Mouse (Mus musculus): ENCODE measurements around the gene Gm9837. TPM values are rescaled to one million over a fixed set of nuclear protein-coding genes. Genes with fewer than 3 reads are reported as not detected.

The Gm9837 gene
- not detected in 2 replicates for polyA plus RNA-seq (2012; rRNA removed)

- peak; percentile 86 to 98 for DNase-seq (ENCODE audit: extremely low spot score in 1 of 2, low spot score in 1 of 2)
Observed at GRCm38 (mm10) chr11:53469968-53470695, at the start of gene Gm9837. Gm9837 (minus strand) TSS chr11:53470479.

- peak in 1 of 2 experiments; percentile 53 for DNase-seq (ENCODE audit: extremely low spot score in 1 of 2, low spot score in 1 of 2)
Observed at GRCm38 (mm10) chr11:53519207-53520121, 49.2 kb upstream of the Gm9837 start, which contains the start of gene Sept8. Sept8 (plus strand) TSS chr11:53519257.

- no peak for DNase-seq (ENCODE audit: extremely low spot score in 1 of 2, low spot score in 1 of 2)
Observed at GRCm38 (mm10) chr11:53518759-53519158, 48.5 kb upstream of the Gm9837 start.

DNA sequence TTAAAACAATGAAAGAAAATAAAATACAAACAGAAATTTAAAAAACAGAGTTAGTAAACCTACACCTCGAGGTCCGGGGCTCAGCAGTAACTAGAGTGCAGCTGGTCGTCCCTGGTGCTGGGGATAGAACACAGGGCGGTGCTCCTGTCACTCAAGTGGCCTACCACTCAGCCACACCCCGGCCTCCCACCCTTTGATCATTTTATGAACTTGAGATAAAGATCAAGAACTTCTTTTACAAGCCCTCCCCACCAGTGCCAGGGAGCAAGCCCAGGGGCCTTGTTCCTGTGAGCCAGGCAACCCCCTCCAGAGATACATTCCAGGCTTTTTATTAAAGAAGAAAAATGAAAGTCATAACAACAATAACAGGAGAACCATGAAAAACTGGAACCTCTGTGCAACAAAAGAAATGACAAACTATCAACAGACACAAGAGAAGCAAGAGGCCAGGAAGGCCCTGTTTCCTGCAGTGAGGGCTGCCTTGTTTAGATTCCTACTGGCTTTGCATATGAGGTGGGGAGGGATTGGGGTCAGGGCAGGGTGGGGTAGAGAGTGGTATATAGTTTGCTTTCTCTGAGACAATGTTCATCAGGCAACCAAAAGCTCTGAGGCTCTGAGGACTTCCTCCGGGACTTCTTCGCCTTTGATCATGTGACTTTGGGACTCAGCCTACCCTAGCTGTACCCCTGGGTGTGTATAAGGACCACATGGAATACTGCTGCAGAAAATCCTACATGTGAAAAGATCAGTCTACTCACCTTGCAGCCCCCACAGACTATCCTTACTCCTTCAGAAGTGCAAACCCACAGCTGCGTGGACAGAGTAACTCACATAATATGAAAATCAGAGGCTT is 46.7 kb upstream of the Gm9837 start:
- no peak for DNase-seq (ENCODE audit: extremely low spot score in 1 of 2, low spot score in 1 of 2)

DNA sequence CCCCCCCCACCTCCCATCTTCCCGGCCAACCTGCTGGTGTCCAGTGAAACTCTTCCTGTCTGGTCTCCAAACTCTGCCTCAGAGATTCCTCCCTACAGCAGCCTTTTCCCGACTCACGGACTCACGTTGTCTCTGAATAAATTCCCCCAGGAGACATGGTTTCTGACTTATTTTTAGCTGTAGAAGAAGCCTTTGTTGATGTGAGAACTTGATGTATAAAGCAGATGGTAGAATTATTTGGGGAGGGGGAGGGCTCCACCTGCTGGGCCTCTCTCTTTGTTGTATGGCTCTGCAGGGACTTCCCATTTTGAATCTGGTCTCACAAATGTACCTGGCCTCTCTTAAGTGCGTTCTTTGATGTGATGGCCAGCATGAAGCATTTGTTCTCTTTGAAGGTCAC is 40.1 kb upstream of the Gm9837 start:
- DNase-seq (ENCODE audit: extremely low spot score in 1 of 2, low spot score in 1 of 2): no peak

DNA sequence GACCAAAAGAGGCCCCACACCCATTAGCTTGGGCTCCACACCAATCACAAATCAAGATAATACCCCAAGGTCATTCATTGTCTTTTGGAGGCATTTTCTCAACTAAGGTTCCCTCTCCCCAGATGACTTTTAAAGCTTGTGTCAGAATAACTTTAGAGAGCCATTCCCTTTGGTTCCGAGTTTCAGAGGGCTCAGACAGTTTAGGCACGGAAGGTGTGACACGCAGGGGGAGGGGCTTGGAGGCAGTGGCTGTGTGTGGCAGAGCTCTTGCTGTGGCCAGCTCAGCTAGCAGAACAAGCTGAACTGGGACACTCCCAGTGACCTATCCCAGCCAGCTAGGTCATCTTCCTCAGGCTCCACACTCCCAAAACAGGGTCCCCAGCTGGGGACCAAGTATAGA is 38.3 kb upstream of the Gm9837 start:
- no peak for DNase-seq (ENCODE audit: extremely low spot score in 1 of 2, low spot score in 1 of 2)

GRCm38 (mm10) chr11:53508152-53508551 is 37.9 kb upstream of the Gm9837 start:
- DNase-seq (ENCODE audit: extremely low spot score in 1 of 2, low spot score in 1 of 2): no peak

- DNase-seq (ENCODE audit: extremely low spot score in 1 of 2, low spot score in 1 of 2): no peak
Observed at GRCm38 (mm10) chr11:53507098-53507805, 37.0 kb upstream of the Gm9837 start.

DNA sequence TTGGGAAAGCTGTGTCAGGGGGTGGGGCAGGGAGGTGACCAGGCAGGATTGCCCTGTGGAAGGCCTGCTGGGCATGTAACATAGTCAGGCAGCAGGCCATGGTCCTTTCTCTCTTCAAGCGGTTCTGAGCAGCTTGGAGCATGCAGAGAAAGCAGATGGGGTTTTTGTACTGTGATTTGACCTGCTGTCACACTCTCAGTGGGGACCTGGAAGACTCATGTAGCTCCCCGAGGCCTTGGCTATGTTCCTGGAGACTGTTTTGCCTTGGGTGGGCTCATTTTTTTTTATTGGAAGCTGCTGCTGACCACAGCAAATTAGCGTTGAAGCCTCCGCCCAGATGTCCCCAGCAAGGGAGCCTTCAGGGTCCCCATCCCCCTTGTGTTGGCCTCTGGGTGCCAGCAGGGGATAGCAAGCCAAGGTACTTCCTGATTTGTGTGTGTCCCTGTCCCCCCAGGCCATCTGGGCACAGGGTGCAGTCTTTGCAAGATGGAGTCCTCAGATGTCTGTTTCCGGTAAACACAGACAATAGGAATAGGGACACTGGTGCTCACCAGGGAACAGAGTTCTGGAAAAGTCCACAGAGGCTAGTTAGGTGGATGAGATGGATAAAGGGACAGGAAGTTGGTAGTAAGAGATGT is 34.9 kb upstream of the Gm9837 start:
- DNase-seq (ENCODE audit: extremely low spot score in 1 of 2, low spot score in 1 of 2): no peak

DNA sequence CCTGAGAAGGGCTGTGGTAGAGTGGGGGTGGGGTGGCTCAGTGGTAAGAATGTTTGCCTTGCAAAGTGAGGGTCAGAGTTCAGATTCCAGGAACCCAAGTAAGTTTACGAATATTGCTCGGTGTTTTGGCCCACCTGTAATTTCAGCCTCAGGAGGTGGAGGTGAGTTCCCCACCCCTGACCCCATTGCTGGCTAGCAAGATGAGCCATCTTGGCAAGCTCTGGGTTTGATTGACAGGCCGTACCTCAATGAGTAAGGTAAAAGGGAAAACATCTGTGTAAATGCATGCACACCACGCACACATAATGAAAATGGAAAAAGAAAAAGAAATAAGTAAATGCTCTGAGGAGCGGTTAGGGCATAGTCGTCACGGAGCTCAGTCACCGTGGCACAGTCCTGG is 34.1 kb upstream of the Gm9837 start:
- no peak for DNase-seq (ENCODE audit: extremely low spot score in 1 of 2, low spot score in 1 of 2)

DNA sequence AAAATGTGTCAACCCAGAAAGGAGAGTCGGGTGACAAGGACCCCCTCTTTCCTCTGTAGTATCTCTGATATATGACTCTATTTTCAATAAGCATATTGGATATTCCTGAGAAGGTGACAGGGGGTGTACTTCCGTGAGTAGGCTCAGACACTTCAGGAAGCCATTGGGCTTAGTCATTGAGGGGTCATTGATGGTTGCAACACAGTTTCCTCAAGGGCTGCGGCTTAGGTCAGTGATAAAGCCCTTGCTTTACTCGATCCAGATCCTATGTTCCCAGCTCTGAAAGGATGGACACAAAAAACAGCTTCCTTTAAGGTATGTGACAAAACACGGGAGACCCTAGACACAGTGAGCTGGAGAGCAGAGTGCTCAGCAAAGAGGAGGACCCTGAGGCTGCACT is 33.5 kb upstream of the Gm9837 start:
- DNase-seq (ENCODE audit: extremely low spot score in 1 of 2, low spot score in 1 of 2): no peak

GRCm38 (mm10) chr11:53502039-53502765 is 31.9 kb upstream of the Gm9837 start:
- DNase-seq (ENCODE audit: extremely low spot score in 1 of 2, low spot score in 1 of 2): peak in 1 of 2 experiments; percentile 72

DNA sequence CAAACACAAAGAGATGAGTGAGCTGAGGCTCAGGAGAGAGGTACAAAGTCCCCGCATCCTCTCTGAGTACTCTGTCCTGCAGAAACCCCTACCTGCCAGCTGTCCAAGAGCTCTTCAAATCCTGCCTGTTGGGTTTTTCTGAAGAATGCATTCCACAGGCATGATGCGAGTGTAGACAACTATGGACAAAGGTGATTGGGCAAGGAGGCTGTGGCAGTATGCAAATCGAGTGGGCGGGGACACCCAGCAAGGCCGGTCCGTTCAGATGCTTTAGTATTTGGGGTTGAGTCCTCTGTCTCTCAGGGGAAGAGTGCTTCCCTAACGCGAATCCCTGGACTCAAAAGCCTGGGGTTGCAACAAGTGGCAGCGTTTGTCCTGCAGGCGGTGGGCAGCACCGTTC is 30.3 kb upstream of the Gm9837 start:
- DNase-seq (ENCODE audit: extremely low spot score in 1 of 2, low spot score in 1 of 2): no peak

DNA sequence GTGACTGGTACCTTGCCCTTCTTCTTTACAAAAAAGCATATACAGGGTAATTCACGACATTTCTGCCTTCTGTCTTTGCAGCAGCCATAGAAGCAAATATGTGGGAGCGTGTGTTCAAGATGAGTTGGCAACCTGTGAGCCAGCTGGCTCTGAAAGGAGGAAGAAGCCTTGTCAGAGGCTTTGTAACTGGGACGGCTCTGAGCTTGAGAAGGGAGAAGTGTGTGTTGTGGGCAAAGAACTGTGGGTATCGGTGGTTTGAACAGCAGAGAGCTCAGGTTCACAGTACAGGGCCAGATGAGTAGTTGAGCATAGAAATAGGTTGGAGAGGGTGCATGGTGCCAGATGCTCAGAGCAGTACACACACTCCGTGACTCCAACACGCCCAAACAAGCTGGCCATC is 26.7 kb upstream of the Gm9837 start:
- DNase-seq (ENCODE audit: extremely low spot score in 1 of 2, low spot score in 1 of 2): peak in 1 of 2 experiments; percentile 74

DNA sequence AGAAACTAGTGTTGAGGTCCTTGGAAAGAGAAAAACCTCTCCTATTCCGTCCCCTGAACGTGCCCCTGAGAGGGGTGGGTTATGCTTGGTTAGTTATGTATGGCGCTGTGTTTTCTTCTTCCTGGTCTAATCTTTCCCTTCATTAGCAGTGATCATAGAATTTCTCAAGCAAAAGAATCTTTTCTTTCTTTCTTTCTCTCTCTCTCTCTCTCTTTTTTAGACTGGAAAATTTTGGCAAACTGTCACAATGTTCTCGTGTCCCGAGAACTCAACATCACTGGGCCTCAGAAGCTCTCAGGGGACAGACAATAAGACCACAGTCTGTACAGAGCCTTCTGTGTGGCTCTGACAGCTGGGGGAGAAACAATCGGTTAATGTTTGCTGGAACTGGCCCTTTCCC is 25.1 kb upstream of the Gm9837 start:
- DNase-seq (ENCODE audit: extremely low spot score in 1 of 2, low spot score in 1 of 2): no peak

DNA sequence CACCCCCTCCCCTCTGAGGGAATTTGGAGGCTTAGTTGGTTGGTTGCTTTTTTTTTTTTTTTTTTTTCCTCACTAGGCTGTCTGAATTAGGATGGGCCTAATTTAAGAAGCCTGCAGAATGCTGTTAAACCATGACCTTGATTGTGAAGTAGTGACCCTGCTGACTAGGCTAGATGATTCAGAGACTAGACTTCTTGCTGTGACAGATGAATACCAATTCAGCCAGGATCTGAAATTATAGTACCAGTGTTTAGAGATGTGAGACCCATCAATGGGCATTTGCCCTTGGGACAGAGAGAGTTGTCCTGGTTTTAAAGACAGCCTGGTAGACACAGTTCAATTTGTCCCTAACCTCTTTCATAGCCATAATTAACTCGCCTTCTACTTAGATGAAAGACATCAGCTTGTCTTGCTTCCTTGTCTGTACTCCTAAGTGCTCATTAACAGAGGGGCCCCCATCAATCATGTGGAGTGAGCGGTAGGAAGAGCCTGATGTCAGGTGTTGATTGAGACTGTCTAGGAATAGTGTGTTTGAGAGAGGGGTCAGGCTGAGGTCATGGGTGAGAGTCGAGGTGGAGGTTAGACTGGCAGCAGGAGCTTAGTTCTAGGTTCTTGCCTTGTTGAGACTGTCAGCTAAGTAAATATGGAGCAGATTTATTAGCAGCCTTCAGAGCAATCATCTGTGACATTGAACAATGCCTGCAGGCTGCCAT is 23.1 kb upstream of the Gm9837 start:
- DNase-seq (ENCODE audit: extremely low spot score in 1 of 2, low spot score in 1 of 2): no peak

DNA sequence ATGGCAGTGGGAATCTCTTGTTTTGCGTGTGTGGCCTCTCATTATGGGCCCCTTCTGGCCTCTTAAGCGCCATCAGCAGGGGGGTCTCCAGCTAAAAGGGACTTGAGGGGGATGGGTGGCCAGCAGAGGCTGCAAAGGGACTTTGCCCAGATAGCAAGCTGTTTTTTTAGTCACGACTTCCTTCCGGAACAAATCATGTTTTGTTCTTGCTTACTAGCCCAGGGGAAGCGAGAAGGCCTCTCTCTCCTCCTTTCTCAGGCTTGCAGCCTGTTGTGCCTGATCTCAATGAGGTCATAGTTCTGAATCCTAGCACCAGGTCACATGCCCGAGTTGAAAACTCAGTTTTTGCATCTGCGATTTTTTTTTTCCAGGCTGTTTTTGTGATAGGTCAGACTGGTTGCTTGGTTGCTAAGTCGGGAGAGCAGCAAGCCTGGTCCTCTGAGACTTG is 21.7 kb upstream of the Gm9837 start:
- DNase-seq (ENCODE audit: extremely low spot score in 1 of 2, low spot score in 1 of 2): no peak

DNA sequence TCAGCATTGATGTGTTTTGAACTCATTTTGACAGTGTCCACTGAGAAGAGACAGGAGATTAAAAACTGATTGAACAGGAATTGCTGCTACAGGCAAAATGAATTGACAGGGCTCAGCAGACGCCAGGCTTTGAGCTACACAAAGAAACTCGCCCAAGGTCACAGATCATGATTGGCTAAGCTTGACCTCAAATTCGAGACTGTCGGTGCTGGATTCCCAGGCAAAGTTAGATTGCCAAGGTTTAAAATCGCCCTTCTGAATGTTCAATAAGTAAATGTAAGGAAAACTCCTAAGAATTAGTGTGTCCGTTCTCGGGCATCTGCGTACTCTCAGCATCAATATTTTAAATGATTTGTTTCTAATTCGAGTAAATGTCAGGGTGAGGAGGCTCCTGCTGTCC is 19.1 kb upstream of the Gm9837 start:
- DNase-seq (ENCODE audit: extremely low spot score in 1 of 2, low spot score in 1 of 2): no peak

Data from frontal cortex, adult 2 months (tissue).